Mouse (Mus musculus): ENCODE results near the gene Olfr771.

- TF ChIP-seq POLR2A (IDR thresholded peaks at IDR 0.05; ENCODE audit: borderline replicate concordance, extremely low read depth, low read depth, low read length): no peak
- TF ChIP-seq CTCF (IDR thresholded peaks at IDR 0.05; ENCODE audit: insufficient read depth, low read length): no peak
Measured at GRCm38 (mm10) chr10:129164651-129165050, at the start of gene Olfr771.

Measured in lung, adult 2 months (tissue).